Mouse (Mus musculus) cerebellum, postnatal 25 days (tissue): ENCODE measurements at regions not wholly inside any gene's neighbourhood (a gene's known extent, or its start where the extent isn't known, plus 50 kb on each side); places are given as distances from the start of the nearest gene placed in this dataset.
"Not testable (repeated sequence)": the region's sequence is repeated elsewhere in the genome, so short reads cannot be mapped to it uniquely, and the experiment has no call there.

ENCODE experiments used
- DNase-seq, 2 experiments: peaks; one replicate each; pipeline ENCODE4 v3.0.0; 2021; ENCODE audit warnings: mixed read lengths in 2 of 2

- DNase-seq, result no peak
Measured at GRCm38 (mm10) chr3:38312834-38313233, 171.8 kb downstream of the Ankrd50 start.

- no peak for DNase-seq
Measured at GRCm38 (mm10) chr3:38312121-38312520, 172.5 kb downstream of the Ankrd50 start.

GRCm38 (mm10) chr3:38299898-38300751 lies 184.5 kb downstream of the Ankrd50 start:
- DNase-seq, result no peak

- peak; percentile 65 to 69 for DNase-seq
Measured at GRCm38 (mm10) chr3:38299236-38299897, 185.3 kb downstream of the Ankrd50 start.

- no peak for DNase-seq
Measured at GRCm38 (mm10) chr3:38297499-38297898, 187.1 kb downstream of the Ankrd50 start.

- no peak for DNase-seq
Measured at GRCm38 (mm10) chr3:38289062-38289461, 195.6 kb downstream of the Ankrd50 start.

- no peak for DNase-seq
Measured at GRCm38 (mm10) chr3:38283687-38284124, 200.9 kb downstream of the Ankrd50 start.

- no peak for DNase-seq
Measured at GRCm38 (mm10) chr3:38282891-38283290, 201.8 kb downstream of the Ankrd50 start.

- DNase-seq, result no peak
Measured at GRCm38 (mm10) chr3:38281683-38282082, 203.0 kb downstream of the Ankrd50 start.

- no peak for DNase-seq
Measured at GRCm38 (mm10) chr3:38280876-38281275, 203.8 kb downstream of the Ankrd50 start.

- DNase-seq, result no peak
Measured at GRCm38 (mm10) chr3:38280105-38280504, 204.5 kb downstream of the Ankrd50 start.

GRCm38 (mm10) chr3:38276948-38277504 lies 207.6 kb downstream of the Ankrd50 start:
- no peak for DNase-seq

- no peak for DNase-seq
Measured at GRCm38 (mm10) chr3:38275321-38275720, 209.3 kb downstream of the Ankrd50 start.

GRCm38 (mm10) chr3:38270742-38271141 lies 213.9 kb downstream of the Ankrd50 start:
- no peak for DNase-seq

GRCm38 (mm10) chr3:38268226-38268625 lies 216.4 kb downstream of the Ankrd50 start:
- DNase-seq, result no peak

GRCm38 (mm10) chr3:38263261-38264141 lies 221.1 kb downstream of the Ankrd50 start:
- DNase-seq, result no peak

GRCm38 (mm10) chr3:38261326-38262075 lies 223.1 kb downstream of the Ankrd50 start:
- DNase-seq, result no peak

GRCm38 (mm10) chr3:38259223-38259622 lies 225.4 kb downstream of the Ankrd50 start:
- DNase-seq, result not testable (repeated sequence)

GRCm38 (mm10) chr3:38257843-38258290 lies 226.8 kb downstream of the Ankrd50 start:
- DNase-seq, result no peak

- no peak for DNase-seq
Measured at GRCm38 (mm10) chr3:38257076-38257842, 227.4 kb downstream of the Ankrd50 start.

- peak; percentile 52 to 73 for DNase-seq
Measured at GRCm38 (mm10) chr3:38255674-38256073, 229.0 kb downstream of the Ankrd50 start.
